Mouse (Mus musculus) A20 (cell line): ENCODE measurements around the gene Mrgprx1.

Experiments
- DNase-seq: peaks from one replicate; pipeline ENCODE4 v3.0.0-alpha.2; 2011; ENCODE audit warnings: low read depth, low spot score

Mrgprx1 gene

DNA sequence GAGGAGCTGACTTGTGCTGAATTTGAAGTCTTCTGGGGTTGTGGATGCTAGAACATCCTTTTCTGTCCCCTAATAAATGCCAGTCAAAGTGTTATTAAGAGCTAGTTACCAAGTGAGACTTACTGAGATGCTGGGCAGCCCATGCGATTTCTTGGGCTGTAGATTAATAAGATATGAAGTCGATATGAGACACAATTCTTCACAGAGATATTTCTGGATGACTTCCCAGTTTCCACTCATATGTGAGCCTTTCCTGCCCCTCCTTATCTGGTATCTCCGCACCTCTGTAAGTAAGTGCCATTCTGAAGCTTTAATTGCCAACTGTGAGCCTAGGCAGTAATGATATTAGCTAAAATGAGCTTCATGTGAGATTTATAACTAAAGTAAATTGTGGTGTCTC, at the start of gene Mrgprx1:
TSS of gene Mrgprx1 (minus strand) at position 101 of the 400 bp plus-strand sequence.
- no peak for DNase-seq

DNA sequence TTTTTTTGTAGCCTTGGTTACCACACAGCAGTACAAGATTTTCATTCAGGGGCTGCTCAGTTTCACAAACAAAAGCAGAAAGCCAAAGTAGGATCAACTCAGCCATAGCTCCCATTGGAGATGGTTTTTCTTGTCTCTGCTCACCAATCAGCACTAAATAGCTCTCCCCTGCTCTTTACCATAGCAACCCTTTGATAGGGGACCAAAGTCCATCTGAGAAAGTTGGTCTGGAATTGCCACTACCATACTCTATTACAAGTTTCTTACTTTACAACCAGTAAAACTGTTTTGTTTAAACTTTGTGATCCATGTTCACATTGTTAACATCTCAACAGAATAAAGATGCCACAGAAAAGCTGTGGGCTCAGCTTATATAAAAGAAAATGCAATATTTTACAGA, 48.1 kb upstream of the Mrgprx1 start:
- no peak for DNase-seq

DNA sequence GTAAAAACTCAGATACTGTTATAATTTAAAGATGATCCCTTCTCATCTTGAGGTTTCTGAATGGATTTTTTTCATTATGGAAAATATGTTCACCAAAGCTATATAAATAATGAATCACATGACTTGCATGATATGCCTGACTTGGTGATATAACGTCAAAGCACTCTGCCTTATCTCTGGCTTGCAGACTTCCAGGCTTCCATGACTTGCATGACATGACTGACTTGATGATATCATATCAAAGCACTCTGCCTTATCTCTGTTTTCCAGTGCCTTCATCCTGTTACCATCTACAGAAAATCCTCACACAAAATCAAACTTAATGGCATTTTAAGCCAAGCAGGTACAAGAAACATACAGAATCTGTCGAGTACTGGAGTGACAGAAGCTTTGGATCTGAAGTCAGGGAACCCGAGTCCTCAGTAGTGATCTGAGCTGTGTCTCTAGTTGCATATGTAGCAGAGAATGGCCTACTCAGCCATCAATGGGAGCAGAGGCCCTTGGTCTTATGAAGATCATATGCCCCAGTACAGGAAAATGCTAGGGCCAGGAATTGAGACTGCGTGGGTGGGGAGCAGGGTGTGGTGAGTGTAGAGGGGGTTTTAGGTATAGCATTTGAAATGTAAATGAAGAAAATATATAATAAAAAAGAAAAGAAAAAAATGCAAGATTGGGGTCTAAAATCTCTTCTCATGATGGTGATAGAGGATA, 19.2 kb upstream of the Mrgprx1 start:
- DNase-seq: no peak

DNA sequence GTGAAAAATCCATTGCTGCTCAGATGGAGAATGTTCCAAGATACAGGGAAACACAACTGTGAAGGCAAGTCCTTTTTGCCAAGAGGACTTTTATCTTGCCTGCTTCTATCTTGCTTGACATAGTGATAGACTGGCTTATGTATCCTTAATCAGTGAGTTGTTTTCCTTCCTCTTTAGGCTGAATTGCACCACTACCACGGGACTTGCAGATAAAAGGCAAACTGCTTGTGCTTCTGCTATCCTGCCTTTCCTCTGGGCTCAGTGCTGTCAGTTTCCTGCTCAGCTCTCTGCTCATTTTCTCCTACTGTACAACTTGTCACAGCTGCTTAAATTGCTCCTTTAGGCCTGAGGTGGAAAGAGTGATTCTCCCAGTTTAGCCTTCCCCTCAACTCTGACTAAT, 16.6 kb upstream of the Mrgprx1 start:
- DNase-seq: no peak

DNA sequence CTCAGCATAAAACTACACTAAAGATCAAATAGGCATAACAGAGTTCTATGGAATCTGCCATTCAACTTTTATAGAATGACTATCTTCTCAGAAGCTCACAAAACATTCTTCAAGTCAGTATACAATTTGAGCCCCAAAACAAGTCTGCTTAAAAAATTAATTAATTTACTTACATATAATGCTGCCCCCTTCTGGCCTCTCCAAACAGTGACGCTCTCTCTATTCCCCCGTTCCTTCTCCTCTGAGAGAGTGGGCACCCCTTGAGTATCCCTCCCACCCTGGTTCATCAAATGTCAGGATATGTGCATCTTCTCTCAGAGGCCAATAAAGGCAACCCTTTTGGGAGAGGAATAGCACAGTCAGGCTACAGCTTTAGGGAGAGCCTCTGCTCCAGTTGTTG, 9.5 kb downstream of the Mrgprx1 start:
- DNase-seq: no peak

DNA sequence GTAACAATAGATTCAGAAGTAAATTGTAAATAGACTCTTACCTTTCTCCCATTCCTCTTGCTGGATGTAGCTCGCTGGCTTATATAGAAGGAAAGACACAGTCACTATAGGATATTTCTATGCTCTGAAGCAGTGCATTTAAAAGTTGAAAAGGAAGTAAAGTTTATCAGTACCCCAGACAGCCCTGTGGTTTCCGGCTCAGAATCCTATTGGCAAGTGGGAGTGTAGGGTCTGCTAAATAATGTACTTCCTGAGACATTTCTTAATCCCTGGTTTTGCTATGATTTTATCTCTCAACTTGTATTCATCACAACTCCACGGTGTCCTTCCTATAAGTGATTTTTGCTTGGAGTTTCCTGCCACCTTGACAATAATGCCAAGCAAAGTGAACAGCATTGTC, 31.7 kb downstream of the Mrgprx1 start:
- DNase-seq: no peak

DNA sequence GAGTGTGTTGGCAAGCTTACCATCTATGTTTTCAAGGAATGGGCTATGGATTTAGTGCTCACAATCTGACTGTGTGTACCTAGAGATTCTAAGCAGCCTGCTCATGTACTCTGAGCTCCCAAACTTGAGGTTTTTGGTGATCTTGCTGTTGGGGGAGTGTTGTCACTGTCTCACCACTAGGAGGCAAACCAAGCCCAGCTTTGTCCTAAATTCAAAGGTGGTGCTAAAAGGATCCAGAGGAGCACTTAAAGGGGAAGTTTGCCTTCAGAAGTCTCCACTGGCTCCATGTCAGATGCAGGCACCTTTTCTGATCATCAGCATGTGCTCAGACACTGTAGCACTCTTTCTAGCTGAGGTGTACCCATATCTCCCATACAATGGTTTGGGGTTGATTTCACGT, 40.6 kb downstream of the Mrgprx1 start:
- DNase-seq: no peak

DNA sequence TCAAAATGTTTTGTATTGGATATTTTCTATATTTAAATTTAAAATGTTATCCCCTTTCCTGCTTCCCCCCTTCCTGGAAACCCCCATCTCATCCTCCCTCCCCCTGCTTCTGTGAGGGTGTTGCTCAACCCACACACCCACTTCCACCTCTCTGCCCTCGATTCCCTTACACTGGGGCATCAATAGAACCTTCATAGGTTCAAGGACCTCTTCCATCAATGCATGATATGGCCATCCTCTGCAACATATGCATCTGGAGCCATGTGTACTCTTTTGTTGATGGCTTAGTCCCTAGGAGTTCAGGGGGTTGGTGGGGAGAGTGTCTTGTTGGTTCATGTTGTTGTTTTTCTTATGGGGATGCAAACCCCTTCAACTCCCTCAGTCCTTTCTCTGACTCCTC, 45.4 kb downstream of the Mrgprx1 start, which contains the start of gene Mrgpra4:
TSS of gene Mrgpra4 (minus strand) at position 101 of the 400 bp plus-strand sequence.
- DNase-seq: no peak
